Mouse (Mus musculus) monocyte, adult 5-6 weeks (primary cell): ENCODE measurements around the gene Ppfibp1. TPM values are rescaled to one million over a fixed set of nuclear protein-coding genes. Genes with fewer than 3 reads are reported as not detected.

Experiments used
- ATAC-seq: fragments of 153-309, 156-312 bp; replicated peaks from 2 replicates; pipeline ENCODE4 v1.8.0; 2017; ENCODE audit warnings: mild to moderate bottlenecking; ENCODE audit not compliant: low TSS enrichment, insufficient number of reproducible peaks, severe bottlenecking, poor library complexity, low FRiP score
- total RNA-seq: library from RNA; stranded (forward); fragments of 200-1000, 200-491, 200-594 nt; gene quantifications from 3 replicates; pipeline ENCODE4 v1.2.3, GENCODE M21; 2017

The Ppfibp1 gene
- total RNA-seq, 1 experiment from 2014 or later = 26.2 TPM

GRCm38 (mm10) chr6:146878926-146879325 is 9.4 kb upstream of the Ppfibp1 start:
- no peak for ATAC-seq

GRCm38 (mm10) chr6:146879856-146880255 is 8.4 kb upstream of the Ppfibp1 start:
- no peak for ATAC-seq

GRCm38 (mm10) chr6:146880296-146880695 is 8.0 kb upstream of the Ppfibp1 start:
- no peak for ATAC-seq

DNA sequence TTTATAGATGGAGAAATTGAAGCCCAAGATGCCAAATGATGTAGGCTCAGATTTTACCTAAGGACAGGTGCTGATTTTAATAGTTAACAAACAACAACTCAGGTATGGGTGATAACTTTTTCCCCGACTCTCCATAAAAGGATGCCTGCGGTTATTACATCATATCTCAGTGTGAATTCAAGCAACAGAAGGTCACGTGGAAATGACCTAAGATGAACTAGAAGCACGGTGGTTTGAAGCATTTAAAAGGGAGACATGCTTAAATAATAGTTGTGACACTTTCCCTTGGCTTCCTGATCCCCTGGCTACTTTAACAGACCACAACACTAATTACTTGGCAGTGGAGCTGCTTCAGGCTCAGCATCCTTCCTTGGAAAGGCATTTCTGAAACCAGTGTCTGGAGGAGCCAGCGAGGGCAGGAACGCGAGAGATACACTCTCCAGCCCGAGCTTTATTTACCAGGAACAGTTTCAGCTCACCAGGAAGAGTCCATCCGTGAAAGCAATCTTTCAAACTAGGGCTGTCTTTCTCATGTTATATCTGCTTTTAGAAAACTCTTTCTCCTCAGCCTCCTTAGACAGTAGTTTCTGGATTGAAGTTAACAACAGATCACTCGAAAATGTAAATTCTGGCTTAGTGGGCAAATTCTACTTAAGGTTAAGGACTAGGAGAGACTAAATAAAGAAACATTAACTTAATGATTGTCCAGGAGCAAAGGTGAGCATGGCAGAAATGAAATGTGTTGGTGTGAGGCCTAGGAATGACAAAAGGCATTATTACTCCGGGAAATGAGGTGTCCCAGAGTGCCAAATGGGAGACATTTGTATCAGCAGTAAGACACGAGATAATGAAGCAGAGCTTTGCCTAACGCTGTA is 6.2 kb upstream of the Ppfibp1 start:
- no peak for ATAC-seq

DNA sequence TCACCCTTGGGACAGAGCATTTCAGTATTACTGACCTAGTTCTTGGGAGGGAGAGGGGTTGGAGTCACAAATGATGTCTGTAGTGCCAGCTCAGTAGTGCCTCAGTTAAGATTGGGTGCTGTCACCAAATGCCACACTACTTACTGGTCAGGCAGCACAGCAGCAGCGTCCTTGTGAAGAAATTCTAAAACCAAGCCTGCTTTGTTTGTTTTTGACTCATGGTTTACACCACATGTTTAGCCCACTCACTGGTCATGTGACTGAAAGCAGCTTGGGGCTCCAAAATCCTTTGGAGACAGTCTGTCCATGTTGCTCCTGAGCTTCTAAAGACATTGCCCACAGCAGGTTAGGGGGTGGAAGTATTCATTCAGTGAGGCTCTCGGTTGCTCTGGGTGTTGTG is 4.9 kb upstream of the Ppfibp1 start:
- no peak for ATAC-seq

DNA sequence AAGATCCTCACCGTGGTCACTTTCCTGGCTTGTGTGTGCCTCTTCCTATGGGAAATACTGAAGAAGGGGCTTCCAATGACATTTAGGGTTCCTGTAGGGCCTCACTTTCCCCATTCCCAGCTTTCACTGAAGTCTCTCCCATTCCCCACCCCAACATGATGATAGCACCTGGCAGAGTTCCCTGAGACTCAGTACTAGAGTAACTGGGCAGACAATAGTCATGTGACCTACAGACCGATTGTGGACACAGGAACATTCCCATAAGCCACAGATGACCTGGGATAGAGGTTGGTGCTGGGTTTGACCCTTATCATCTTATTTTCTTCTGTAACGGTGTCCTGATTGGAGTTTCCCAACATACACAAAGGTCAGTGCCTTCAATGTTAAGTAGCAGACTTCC is 4.1 kb upstream of the Ppfibp1 start:
- no peak for ATAC-seq

GRCm38 (mm10) chr6:146884851-146885250 is 3.4 kb upstream of the Ppfibp1 start:
- no peak for ATAC-seq

DNA sequence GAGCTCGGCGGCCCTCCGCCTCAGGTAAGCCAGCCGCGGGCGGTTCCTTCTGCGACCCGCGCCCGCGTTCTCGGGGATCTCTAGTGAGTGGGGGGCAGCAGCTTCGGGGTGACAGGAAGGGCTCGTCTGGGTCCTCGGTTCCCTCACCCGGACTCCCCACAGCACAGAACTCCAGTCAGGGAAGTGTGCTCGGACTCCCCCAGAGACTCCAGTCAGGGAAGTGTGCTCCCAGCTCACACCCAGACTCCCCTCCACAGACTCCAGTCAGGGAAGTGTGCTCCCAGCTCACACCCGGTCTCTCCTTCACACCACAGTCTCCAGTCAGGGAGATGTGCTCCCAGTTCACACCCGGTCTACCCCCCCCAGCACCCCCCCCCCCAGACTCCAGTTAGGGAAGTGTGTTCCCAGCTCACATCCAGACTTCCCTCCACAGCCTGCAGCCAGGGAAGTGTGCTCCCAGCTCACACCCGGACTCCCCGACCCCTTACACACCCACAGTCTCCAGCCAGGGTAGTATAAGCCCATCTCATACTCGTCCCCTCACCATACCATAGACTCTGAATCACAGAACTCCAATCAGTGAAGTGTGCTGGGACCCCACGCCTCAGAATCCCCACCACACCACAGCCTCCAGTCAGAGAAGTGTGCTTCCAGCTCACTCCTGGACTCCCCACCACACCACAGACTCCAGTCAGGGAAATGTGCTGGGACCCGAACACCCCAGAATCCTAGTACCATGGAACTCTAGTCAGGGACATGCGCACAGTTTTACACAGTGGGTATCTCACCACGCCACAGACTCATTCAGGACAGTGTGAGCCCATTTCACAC is 588 bp downstream of the Ppfibp1 start:
- no peak; the same call in none of the 2 replicates for ATAC-seq

DNA sequence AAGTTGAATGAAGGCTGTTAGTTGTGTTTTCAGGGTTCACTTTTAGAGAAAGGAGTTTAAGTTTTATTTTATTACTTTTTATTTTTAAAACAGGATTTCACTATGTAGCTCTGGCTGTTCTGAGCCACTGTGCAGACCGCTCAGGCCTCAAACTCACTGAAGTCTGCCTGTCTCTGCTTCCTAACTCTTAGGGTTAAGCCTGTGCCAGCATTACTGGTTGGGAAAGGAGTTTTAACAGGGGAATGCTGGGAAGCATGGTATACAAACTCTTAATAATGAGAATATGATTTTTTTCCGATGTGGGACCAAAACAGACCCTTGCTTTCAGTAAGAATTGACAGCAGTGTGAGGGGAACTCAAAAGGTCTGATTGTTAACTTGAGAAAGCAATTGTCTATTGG is 1.9 kb downstream of the Ppfibp1 start:
- no peak for ATAC-seq

DNA sequence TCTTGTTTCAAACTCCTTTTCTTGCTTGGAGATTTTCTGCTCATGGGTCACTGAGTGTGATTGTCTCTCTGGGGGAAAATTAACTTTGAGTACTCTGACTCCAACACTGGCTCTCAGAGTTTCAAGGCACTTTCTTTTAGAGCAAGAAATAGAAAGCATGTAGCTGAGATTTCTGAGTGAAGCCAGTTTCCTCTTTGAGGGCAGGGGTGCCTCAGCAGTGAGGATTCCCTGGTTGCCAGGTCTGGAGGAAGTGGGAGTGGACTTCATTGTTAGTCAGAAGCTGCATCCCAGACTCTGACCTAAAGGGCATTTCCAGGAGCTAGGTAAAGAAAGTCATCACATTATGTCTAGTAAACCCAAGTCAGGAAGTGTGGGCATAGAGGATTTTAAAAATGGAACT is 2.3 kb downstream of the Ppfibp1 start:
- no peak for ATAC-seq

DNA sequence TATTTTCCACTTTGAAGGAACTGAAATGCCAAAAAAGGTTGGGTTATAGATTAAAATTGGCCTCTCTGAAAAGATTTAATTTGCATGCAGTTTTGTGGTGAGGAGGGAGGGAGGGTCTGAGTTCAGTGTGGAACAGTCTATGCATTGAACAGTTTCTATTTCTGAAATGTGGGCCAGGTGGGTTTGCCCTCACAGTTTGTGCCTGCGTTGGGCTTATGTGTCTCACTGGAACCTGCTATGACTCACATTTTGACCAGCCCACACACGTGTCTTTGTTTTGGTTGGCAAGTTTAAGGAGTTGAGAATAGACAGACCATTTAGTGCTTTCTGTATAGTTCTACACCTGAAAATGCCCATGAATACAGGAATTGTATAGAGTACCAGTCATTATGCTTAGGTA is 5.6 kb downstream of the Ppfibp1 start:
- no peak for ATAC-seq

DNA sequence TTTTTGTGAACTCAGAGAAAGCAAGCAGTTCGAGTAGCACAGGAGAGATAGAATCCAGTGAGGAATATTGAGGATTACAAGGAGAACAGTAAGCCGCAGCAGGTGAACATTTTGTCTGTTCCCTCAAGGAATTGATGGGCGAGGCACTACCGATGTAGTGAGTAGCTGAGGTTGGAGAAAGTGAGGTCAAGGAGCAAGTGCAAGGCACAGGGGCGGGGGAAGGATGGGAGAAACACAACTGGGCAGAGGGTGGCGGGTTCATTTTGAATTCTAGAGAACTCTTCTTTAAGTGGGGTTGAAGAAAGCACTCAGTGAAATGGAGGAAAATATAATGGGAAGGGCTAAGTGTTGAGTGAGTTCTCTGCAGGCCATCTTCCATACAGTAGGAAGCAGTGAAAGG is 10.4 kb downstream of the Ppfibp1 start:
- ATAC-seq = no peak

DNA sequence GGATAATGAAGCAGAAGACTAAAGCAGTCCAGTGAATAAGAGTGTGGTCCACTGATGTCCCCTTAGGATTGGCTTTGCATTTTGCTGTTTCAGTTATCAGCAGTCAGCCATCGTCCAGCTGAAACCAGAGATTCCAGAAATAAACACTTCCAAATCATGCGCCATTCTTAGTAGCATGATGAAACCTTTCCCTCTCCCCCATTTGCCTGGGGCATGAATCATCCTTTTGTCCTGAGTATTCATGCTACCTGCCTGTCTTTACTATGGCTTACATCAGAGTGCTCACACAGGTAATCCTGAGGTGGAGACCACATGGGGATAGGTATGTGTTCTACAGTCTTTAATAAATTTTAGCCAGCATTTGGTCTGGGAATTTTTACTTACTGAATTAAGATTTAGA is 11.4 kb downstream of the Ppfibp1 start:
- ATAC-seq = no peak

DNA sequence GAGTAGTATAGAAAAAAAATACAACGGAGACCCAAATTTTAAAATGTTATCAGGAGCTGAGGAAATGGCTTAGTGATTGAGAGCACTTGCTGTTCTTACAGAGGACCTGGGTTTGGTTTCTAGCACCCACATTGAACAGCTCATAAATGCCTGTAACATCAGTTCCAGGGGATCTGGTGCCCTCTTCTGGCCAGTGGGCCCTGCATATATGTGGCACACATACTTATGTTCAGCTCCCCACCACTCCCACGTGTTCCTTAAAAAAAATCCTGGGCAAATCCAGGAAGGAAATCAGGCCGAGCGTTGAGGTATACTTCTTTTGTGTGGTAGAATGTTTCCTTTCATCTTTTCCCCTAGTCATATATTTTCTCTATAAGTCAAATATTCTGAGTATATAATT is 13.6 kb downstream of the Ppfibp1 start:
- no peak for ATAC-seq

DNA sequence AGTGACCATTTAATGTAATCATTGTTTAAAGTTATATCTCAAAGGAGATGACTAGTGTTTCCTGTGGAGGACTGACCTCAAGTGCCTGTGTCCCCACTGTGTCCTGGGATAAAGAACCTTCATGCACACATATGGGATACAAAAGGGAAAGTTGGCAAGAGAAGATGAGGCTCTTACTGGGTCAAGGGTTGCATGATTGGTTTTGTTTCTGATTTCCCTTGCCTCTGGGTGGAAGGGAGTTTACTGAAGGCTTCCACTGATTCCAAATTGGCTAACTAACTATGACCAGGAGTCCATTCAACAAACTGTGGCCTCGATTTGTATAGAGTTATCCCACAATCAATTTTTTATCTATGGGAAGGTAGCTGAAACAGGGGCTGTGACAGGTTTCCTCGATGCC is 15.3 kb downstream of the Ppfibp1 start:
- ATAC-seq = no peak

GRCm38 (mm10) chr6:146904707-146905106 is 16.4 kb downstream of the Ppfibp1 start:
- ATAC-seq = no peak

DNA sequence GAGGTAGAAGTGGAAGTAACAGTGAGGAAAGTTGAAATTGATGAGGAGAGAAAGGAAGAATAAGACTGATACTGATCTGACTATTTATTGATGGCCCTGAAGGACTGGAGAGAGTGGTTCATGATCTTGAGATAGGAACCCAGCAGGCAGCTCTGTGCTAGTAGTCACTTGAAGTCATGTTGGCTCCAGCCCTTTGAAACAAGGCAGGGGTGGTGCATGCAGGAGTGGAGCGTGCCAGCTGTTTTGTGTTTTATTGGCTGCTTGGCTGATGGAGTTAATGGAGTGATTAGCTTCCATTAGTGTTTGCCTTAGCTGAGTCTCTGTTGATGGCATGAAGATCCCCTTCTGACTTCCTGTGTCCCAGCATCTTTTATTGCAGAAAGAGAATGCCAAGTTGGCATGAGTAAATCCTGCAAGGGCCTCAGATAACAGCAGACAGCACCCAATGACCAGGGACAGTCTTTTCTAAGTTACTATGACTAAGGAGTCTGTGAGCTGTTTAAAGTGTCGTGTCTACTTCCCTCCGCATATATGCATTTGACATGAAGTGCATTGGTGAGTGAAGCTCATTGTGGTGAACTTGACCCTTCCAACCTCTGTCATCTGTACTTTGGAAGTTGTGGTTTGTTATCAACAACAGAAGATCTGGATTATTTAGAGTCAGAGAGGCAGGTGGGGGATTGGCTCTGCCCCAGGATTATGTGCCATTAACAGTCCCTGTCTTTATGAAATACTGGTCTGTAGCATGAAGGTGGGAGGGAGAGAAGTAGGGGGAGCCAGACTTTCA is 17.9 kb downstream of the Ppfibp1 start:
- ATAC-seq = no peak

- no peak for ATAC-seq
These were observed 18.9 kb downstream of the Ppfibp1 start for GRCm38 (mm10) chr6:146907061-146907794.

- no peak for ATAC-seq
These were observed 19.5 kb downstream of the Ppfibp1 start for GRCm38 (mm10) chr6:146907795-146908190.
